Mouse (Mus musculus) bone marrow macrophage, adult 2 months (primary cell): ENCODE measurements around the gene Lsm3.

ENCODE experiments used
- CTCF ChIP-seq: IDR thresholded peaks from 2 replicates; pipeline ENCODE4 v1.5.1; 2012; ENCODE audit warnings: low read depth, mild to moderate bottlenecking, low read length, moderate library complexity
- POLR2A ChIP-seq: IDR thresholded peaks from 2 replicates; pipeline ENCODE4 v1.6.1; 2012; ENCODE audit warnings: mild to moderate bottlenecking, low read depth, low read length, borderline replicate concordance

DNA sequence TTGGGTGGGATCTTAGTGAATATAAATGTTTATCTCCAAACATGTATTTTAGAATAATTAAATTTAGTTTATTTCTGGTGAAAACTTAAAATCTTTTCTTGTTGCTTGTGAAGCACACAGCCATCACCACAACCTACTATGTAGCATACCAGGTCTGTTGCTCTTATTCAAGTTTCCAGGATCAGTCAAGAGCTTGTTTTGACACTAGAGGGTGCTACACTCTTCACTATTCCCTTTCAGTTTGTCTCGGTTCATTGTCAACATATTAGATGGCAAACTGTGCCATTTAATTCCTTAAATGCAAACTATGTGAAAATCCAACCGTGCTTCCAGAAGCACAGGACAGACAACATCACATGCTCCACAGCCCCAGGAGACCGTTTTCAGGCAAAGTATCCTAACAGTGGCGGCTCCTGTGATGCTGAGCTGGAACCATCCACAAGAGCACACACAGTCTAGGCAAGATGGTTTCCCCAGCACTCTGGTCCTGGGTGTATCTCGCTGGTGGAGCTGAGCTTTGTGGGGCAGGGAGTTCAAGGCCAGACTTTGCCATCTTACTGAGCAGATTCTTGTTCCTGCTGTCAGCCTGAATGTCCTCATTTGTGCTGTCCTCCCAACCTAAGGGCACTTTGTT is 11.6 kb downstream of the Lsm3 start:
- TF ChIP-seq CTCF (no peak), POLR2A (no peak)
